Mouse (Mus musculus) liver, embryonic 15.5 days (tissue): Measurements from ENCODE around the gene Ate1. TPM values are rescaled to one million over a fixed set of nuclear protein-coding genes. Genes with fewer than 3 reads are reported as not detected.

ENCODE experiments used
- ATAC-seq: fragments of 200-750 bp; cut with Nextera tagmentation; 2 replicates; pipeline ENCODE4 v1.8.0; 2017; ENCODE audit warnings: moderate number of reproducible peaks, mild to moderate bottlenecking, moderate library complexity; ENCODE audit not compliant: insufficient read depth
- H3K27ac ChIP-seq: fragments of 300-500 bp; sonication (generic); replicated peaks from 2 replicates; pipeline ENCODE4 v1.5.1; 2015; ENCODE audit warnings: mild to moderate bottlenecking, inconsistent platforms
- H3K27me3 ChIP-seq: fragments of 300-500 bp; sonication (generic); 2 replicates; pipeline ENCODE4 v1.6.1; 2015; ENCODE audit warnings: mild to moderate bottlenecking, inconsistent platforms
- H3K36me3 ChIP-seq: fragments of 300-500 bp; sonication (generic); replicated peaks from 2 replicates; pipeline ENCODE4 v1.6.1; 2015; ENCODE audit warnings: moderate library complexity, mild to moderate bottlenecking, inconsistent platforms
- H3K4me1 ChIP-seq: fragments of 300-500 bp; sonication (generic); replicated peaks from 2 replicates; pipeline ENCODE4 v1.6.1; 2015; ENCODE audit warnings: inconsistent platforms
- H3K4me2 ChIP-seq: fragments of 300-500 bp; sonication (generic); 2 replicates; pipeline ENCODE4 v1.6.1; 2015; ENCODE audit warnings: moderate library complexity, mild to moderate bottlenecking, inconsistent platforms
- H3K4me3 ChIP-seq: fragments of 300-500 bp; sonication (generic); replicated peaks from 2 replicates; pipeline ENCODE4 v1.5.1; 2015; ENCODE audit warnings: mild to moderate bottlenecking, inconsistent platforms
- H3K9ac ChIP-seq: fragments of 300-500 bp; sonication (generic); 2 replicates; pipeline ENCODE4 v1.6.1; 2015; ENCODE audit warnings: moderate library complexity, mild to moderate bottlenecking, inconsistent platforms
- H3K9me3 ChIP-seq: fragments of 300-500 bp; sonication (generic); replicated peaks from 2 replicates; pipeline ENCODE4 v1.6.1; 2016; ENCODE audit warnings: inconsistent platforms
- WGBS: fragments of 180-500 bp; shearing (Covaris S2); methylation state at CpG from one replicate; pipeline ENCODE4 v1.1.7; 2015; ENCODE audit warnings: mixed read lengths; ENCODE audit not compliant: insufficient replicate concordance; 5-methylcytosine and 5-hydroxymethylcytosine counted together
- polyA plus RNA-seq: library from polyadenylated mRNA; unstranded; fragments of >200 nt; fragmentation: Nextera tagmentation; extraction: Ambion mirVana; gene quantifications from 2 replicates; pipeline ENCODE4 v1.2.1, GENCODE M21; 2015

The Ate1 gene
- polyA plus RNA-seq, 1 experiment from 2014 or later = 24.1 TPM

DNA sequence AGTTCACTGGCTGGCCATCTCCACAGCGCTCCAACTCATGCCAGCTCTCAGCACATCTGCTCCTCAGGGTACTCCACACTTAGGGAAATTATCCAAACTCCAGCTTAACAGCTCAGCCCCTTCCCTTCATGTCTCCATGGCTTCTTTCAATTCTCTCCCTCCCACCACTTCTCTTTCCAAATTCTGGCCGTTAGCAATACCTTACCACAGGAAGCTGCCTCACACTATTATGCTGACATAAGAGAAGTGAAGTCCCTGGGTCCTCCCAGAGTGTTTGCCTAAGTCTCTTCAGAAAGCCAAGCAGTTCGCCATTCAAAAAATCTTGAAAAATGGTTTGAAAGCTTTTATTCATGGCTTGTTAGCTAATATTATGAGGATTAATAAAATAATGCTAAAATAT, 46.3 kb downstream of the Ate1 start:
- peaks cover under 1% of the 10 kb centered on the region; the same call in 1 of the 2 replicates for H3K36me3 ChIP-seq
- H3K9me3 ChIP-seq = no peaks in the 10 kb centered on the region
- no peak overlapping the region for H3K4me2 ChIP-seq
- no peak overlapping the region for H3K9ac ChIP-seq
- ATAC-seq = no peak
- 59% methylated on average over 3 of the region's 3 CpGs for WGBS
- H3K4me1 ChIP-seq = no peaks in the 10 kb centered on the region
- no peak overlapping the region for H3K4me3 ChIP-seq
- no peak overlapping the region for H3K27ac ChIP-seq
- no peaks in the 10 kb centered on the region for H3K27me3 ChIP-seq

DNA sequence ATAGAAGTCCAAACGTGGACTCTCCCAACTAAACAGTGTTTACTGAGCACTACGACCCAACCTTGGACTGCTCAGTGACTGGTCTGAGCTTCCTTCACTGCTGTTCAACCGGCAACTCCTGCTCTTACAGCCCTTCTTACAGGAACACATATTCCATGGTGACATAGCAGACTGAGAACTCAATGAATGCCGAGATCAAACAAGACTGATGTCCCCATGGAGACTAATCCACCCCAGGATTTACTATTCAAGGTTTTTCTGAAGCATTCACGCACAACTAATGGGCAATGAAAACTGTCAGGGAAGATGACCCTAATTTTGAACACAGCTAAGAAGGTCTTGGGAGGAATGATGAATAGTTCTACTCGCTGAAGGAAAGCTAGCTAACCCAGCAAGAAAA, 47.5 kb downstream of the Ate1 start:
- no peaks in the 10 kb centered on the region for H3K36me3 ChIP-seq
- no peak overlapping the region for H3K4me2 ChIP-seq
- no peaks in the 10 kb centered on the region for H3K9me3 ChIP-seq
- no peaks in the 10 kb centered on the region for H3K27me3 ChIP-seq
- no peak overlapping the region for H3K4me3 ChIP-seq
- H3K9ac ChIP-seq = no peak overlapping the region
- ATAC-seq = no peak
- WGBS = 74% methylated on average over 6 of the region's 6 CpGs
- no peak overlapping the region for H3K27ac ChIP-seq
- H3K4me1 ChIP-seq = no peaks in the 10 kb centered on the region

DNA sequence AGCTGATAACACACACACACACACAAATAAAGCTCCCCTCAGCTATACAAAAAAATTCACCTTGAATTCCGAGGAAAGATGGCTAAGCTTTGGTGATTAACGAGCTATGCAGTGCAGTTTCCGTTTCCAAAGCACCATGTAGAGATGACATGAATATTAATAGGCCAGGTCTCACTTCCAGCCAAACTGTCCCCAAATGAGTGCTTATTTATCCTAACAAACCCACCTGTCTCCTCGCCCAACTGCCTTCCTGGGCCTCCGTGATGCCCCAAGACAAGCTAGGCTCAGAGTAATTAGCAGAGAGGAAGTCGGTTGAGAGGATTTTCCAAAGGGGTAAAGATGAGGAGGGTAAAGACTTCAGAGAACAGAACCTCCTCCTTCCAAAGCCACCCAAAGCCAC, 49.1 kb downstream of the Ate1 start:
- no peak overlapping the region for H3K9ac ChIP-seq
- ATAC-seq = no peak
- no peaks in the 10 kb centered on the region; the same call in 1 of the 2 replicates for H3K36me3 ChIP-seq
- no peak overlapping the region for H3K4me3 ChIP-seq
- H3K27me3 ChIP-seq = no peaks in the 10 kb centered on the region
- H3K4me1 ChIP-seq = no peaks in the 10 kb centered on the region
- H3K27ac ChIP-seq = no peak overlapping the region
- H3K9me3 ChIP-seq = no peaks in the 10 kb centered on the region
- no peak overlapping the region for H3K4me2 ChIP-seq
- 67% methylated on average over 6 of the region's 6 CpGs for WGBS

DNA sequence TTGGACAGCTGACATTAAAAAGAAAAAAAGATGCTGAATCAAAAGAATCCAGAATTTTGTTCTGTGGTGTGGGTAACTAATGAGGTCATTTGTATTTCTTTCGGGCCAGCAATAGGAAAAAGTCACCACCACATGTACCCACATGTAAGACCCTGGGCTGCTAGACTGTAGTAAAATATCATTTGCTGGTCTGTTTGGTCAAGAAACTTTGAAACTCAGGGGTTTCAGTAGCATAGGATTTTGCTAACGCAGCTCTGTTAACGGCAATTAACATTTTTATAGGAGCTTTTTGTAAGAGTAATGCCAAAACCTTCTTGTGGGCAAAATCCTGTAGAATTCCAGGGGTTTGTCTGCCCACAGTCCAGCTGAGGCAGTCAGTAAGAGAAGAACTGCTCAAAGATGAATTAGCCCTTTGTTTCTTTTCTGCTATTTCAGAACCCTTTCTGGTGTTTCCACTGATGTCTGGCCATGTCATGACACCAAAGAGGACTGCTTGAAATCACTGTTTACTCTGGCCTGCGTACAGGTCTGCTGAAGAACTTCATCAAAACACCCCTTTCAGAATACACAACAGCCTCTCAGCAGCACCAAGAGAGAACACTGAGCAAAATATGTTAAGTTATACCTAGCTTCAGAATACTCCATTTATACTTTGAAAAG, 64.5 kb downstream of the Ate1 start:
- H3K9ac ChIP-seq = no peak overlapping the region
- 0 out of 2 replicates have a peak, but pooled peaks cover 3% of the 10 kb centered on the region for H3K4me1 ChIP-seq
- peaks cover 28% of the 10 kb centered on the region for H3K36me3 ChIP-seq
- H3K4me3 ChIP-seq = no peak overlapping the region
- no peaks in the 10 kb centered on the region for H3K27me3 ChIP-seq
- no peak overlapping the region for H3K4me2 ChIP-seq
- H3K27ac ChIP-seq = no peak overlapping the region
- H3K9me3 ChIP-seq = no peaks in the 10 kb centered on the region
- no peak for ATAC-seq
- WGBS = 75% methylated on average over 4 of the region's 4 CpGs

DNA sequence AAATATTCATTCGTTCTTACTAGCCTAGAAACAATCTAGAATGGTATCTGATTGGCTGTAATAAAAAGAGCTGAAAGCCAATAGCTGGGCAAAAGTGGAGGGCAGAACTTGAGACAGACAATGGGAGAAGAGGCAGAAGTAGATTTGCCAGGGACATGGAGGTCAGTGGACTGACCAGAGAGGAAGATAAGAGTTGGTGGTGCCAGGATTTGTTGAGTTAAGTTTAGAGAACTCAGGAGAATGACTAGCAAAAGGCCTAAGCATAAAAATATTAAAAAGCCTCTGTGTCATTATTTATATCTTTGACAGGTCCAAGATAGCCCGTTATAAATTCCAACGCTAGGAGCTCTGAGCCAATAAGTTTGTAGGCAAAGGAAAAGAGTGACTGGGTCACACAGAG, 65.9 kb downstream of the Ate1 start:
- no peak overlapping the region for H3K4me3 ChIP-seq
- ATAC-seq = no peak
- no peak overlapping the region for H3K27ac ChIP-seq
- no peak overlapping the region for H3K9ac ChIP-seq
- H3K36me3 ChIP-seq = peaks cover 28% of the 10 kb centered on the region
- 79% methylated on average over 3 of the region's 3 CpGs for WGBS
- 0 out of 2 replicates have a peak, but pooled peaks cover 3% of the 10 kb centered on the region for H3K4me1 ChIP-seq
- no peak overlapping the region for H3K4me2 ChIP-seq
- H3K9me3 ChIP-seq = no peaks in the 10 kb centered on the region
- no peaks in the 10 kb centered on the region for H3K27me3 ChIP-seq

DNA sequence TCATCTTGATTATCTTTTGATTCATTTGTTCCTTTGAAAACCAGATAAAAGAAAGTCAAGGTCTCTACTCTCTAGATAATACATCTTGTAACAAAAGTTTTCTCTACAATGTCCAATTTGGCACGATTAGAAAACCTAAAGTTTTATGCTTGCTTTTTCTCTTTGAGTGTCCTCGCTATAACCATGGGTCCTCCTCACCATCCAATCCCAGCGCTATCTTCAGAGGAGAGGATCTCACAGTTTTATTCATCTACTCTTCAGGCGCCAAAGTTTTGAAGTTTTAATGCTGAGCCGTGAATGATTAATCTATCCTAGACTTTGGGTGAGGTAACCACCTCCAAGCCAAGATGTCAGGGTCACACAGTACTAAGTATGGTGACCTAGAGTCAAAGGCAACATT, 84.4 kb downstream of the Ate1 start:
- Histone ChIP-seq H3K9me3 (no peaks in the 10 kb centered on the region), H3K36me3 (0 out of 2 replicates have a peak, but pooled peaks cover 5% of the 10 kb centered on the region), H3K27me3 (no peaks in the 10 kb centered on the region), H3K27ac (no peak overlapping the region), H3K4me2 (no peak overlapping the region), H3K4me3 (no peak overlapping the region), H3K9ac (no peak overlapping the region), H3K4me1 (no peaks in the 10 kb centered on the region)
- 79% methylated on average over 5 of the region's 5 CpGs for WGBS
- no peak for ATAC-seq

DNA sequence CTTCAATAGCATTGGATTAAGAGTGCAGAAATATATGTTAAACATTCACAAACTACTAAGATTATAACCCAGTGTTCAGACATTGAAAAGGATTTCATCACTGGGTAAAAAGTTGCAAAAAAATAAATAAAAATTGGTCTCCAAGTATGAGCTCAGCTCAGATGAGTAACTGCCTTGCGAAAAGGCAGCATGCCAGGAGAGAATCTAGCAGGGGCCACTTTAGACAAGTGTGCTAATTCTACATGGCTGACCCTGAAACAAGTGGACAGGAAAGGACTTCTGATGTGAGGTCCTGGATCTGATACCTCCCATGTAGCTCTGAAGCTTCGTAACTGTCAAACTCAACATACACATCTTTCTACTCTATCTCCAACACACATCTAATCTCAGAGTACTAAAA, 88.0 kb downstream of the Ate1 start:
- WGBS = 69% methylated on average over 2 of the region's 2 CpGs
- H3K4me1 ChIP-seq = no peaks in the 10 kb centered on the region
- H3K4me3 ChIP-seq = no peak overlapping the region
- no peak overlapping the region for H3K27ac ChIP-seq
- H3K9ac ChIP-seq = no peak overlapping the region
- no peaks in the 10 kb centered on the region for H3K27me3 ChIP-seq
- no peak for ATAC-seq
- H3K4me2 ChIP-seq = no peak overlapping the region
- H3K36me3 ChIP-seq = 0 out of 2 replicates have a peak, but pooled peaks cover 2% of the 10 kb centered on the region
- no peaks in the 10 kb centered on the region for H3K9me3 ChIP-seq

DNA sequence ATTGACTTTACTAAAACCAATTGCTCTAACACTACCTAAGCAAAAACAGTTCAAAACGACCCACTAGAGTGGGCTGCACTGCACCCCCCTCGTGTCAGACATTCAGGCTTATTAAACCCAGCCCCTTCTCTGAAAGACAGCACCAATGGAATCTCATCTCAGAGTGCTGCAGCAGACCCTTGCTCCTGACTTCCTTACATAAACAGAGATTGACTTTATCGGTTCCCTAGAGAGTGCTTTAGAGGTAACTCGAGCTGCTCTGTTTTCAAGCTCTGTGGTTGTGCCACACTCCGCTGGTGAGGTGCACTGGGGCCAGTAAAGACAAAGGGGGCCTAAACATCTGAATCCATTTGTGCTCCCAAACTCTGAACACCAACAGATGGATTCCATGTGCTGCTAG, 93.6 kb downstream of the Ate1 start:
- no peak for ATAC-seq
- Histone ChIP-seq H3K27me3 (no peaks in the 10 kb centered on the region), H3K9me3 (no peaks in the 10 kb centered on the region), H3K27ac (no peak overlapping the region), H3K4me3 (no peak overlapping the region), H3K36me3 (no peaks in the 10 kb centered on the region), H3K4me1 (no peaks in the 10 kb centered on the region), H3K9ac (no peak overlapping the region), H3K4me2 (no peak overlapping the region)
- 51% methylated on average over 5 of the region's 5 CpGs for WGBS

DNA sequence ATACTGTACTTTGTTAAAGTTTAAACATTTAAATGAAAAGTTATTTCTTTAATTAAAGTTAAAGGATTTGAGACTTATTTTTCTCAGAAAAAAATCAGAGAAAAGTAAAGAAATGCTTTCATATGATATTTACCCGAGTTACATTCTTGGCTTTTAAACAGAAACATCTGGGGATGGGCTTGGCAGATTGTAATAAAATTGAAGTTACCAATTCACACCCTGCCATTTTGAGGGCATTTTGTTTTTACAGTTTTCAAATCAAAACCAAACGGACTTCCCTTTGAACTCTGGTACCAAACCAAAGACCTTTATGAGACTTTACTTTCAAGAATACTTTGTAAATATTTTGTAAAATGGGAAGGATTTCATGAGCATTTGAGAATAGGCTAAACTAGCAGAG, 94.2 kb downstream of the Ate1 start:
- Histone ChIP-seq H3K4me1 (no peaks in the 10 kb centered on the region), H3K9ac (no peak overlapping the region), H3K27me3 (no peaks in the 10 kb centered on the region), H3K4me3 (no peak overlapping the region), H3K36me3 (no peaks in the 10 kb centered on the region), H3K27ac (no peak overlapping the region), H3K4me2 (no peak overlapping the region), H3K9me3 (no peaks in the 10 kb centered on the region)
- ATAC-seq = no peak
- 60% methylated on average over 2 of the region's 2 CpGs for WGBS

DNA sequence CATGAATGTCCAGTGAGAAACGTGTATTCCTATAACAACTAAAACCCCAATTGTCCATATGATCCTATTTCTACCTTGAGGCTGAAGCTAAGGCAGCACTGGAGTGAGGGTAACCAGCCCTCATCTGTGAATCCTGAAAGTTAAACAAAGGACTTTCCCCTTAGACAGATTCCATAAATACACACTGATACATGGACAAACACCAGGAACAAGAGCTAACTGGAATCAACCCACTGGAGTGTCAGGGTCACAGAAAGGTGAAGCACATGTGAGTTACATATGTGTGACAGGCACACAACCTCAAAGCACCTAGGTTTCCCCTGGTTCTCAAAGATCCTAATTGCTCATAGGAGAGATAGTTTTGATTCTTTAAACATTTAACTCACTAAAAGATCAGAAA, 100.2 kb downstream of the Ate1 start:
- ATAC-seq = no peak
- no peaks in the 10 kb centered on the region for H3K36me3 ChIP-seq
- no peak overlapping the region for H3K27ac ChIP-seq
- no peaks in the 10 kb centered on the region for H3K4me1 ChIP-seq
- H3K4me3 ChIP-seq = no peak overlapping the region
- H3K4me2 ChIP-seq = no peak overlapping the region
- 68% methylated on average over 1 of the region's 1 CpGs for WGBS
- no peaks in the 10 kb centered on the region for H3K9me3 ChIP-seq
- no peak overlapping the region for H3K9ac ChIP-seq
- no peaks in the 10 kb centered on the region for H3K27me3 ChIP-seq

DNA sequence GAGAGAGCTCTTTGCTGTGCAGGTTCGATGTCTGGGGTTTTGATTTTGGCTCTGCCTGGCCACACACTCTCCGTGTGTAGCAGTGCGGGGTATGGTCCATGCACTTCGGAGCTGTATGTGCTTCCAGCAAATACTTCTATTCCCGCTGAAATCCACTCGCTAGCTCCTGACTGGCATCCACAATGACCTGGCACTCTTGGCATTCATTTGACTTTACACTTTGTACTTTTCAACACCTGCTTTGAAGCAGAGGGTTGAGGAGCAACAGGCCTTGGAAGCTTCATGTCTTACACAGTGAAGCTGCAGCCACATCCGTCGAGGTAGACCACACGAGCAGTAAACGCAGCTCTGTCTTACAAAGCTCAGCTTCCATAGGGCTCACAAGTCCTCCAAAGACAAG, 112.5 kb downstream of the Ate1 start:
- Histone ChIP-seq H3K27me3 (no peaks in the 10 kb centered on the region), H3K4me3 (no peak overlapping the region), H3K9me3 (no peaks in the 10 kb centered on the region), H3K36me3 (no peaks in the 10 kb centered on the region), H3K4me1 (no peaks in the 10 kb centered on the region), H3K4me2 (no peak overlapping the region), H3K9ac (no peak overlapping the region), H3K27ac (no peak overlapping the region)
- 76% methylated on average over 10 of the region's 10 CpGs for WGBS
- no peak for ATAC-seq

DNA sequence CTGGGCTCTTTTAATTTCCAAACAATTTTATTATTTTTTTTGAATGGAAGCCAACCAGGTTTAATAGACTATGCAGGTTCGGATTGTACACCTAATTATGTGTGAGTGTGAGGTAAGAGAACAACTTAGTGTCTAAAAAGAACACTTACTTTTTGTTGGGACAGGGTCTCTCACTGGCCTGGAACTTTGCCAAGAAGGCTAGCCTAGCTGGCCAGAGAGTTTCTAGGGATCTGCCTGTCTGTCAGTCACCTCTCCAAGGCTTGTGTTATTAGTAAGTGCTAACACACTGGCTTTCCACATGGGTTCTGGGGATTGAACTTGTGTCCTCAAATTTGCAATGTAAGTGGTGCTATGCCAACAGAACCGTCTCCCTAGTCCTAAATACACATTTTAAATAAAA, 116.8 kb downstream of the Ate1 start:
- H3K4me1 ChIP-seq = no peaks in the 10 kb centered on the region
- no peaks in the 10 kb centered on the region for H3K27me3 ChIP-seq
- no peak for ATAC-seq
- no peak overlapping the region for H3K9ac ChIP-seq
- H3K27ac ChIP-seq = no peak overlapping the region
- H3K36me3 ChIP-seq = no peaks in the 10 kb centered on the region
- no peak overlapping the region for H3K4me3 ChIP-seq
- no peak overlapping the region for H3K4me2 ChIP-seq
- 70% methylated on average over 2 of the region's 2 CpGs for WGBS
- no peaks in the 10 kb centered on the region for H3K9me3 ChIP-seq
